Mouse (Mus musculus): ENCODE measurements around the gene Med6.

Med6 gene

GRCm38 (mm10) chr12:81594902-81595671 lies at the start of gene Med6:
Gene Med6 (minus strand): TSS chr12:81595008.
- DNase-seq (ENCODE audit: low spot score in 2 of 2): peak; percentile 87 to 89

- no peak for DNase-seq (ENCODE audit: low spot score in 2 of 2)
Measured at GRCm38 (mm10) chr12:81642361-81643082, 47.7 kb upstream of the Med6 start.

- DNase-seq (ENCODE audit: low spot score in 2 of 2): no peak
Measured at GRCm38 (mm10) chr12:81640656-81641055, 45.8 kb upstream of the Med6 start.

- no peak for DNase-seq (ENCODE audit: low spot score in 2 of 2)
Measured at GRCm38 (mm10) chr12:81633246-81633645, 38.4 kb upstream of the Med6 start.

- DNase-seq (ENCODE audit: low spot score in 2 of 2): peak; percentile 47 to 57
Measured at GRCm38 (mm10) chr12:81631661-81632401, 37.0 kb upstream of the Med6 start.

- DNase-seq (ENCODE audit: low spot score in 2 of 2): peak; percentile 60 to 61
Measured at GRCm38 (mm10) chr12:81630915-81631660, 36.3 kb upstream of the Med6 start, which contains the start of gene Ttc9. Gene Ttc9 (plus strand): TSS chr12:81631249.

- peak; percentile 62 to 70 for DNase-seq (ENCODE audit: low spot score in 2 of 2)
Measured at GRCm38 (mm10) chr12:81630520-81630914, 35.7 kb upstream of the Med6 start.

GRCm38 (mm10) chr12:81628091-81628490 lies 33.3 kb upstream of the Med6 start:
- DNase-seq (ENCODE audit: low spot score in 2 of 2): no peak

- DNase-seq (ENCODE audit: low spot score in 2 of 2): no peak
Measured at GRCm38 (mm10) chr12:81627426-81627825, 32.6 kb upstream of the Med6 start.

- DNase-seq (ENCODE audit: low spot score in 2 of 2): no peak
Measured at GRCm38 (mm10) chr12:81626226-81626861, 31.5 kb upstream of the Med6 start.

- no peak for DNase-seq (ENCODE audit: low spot score in 2 of 2)
Measured at GRCm38 (mm10) chr12:81623377-81623776, 28.6 kb upstream of the Med6 start.

GRCm38 (mm10) chr12:81619302-81619701 lies 24.5 kb upstream of the Med6 start:
- peak; percentile 83 to 90 for DNase-seq (ENCODE audit: low spot score in 2 of 2)

- peak; percentile 53 to 58 for DNase-seq (ENCODE audit: low spot score in 2 of 2)
Measured at GRCm38 (mm10) chr12:81616980-81617379, 22.2 kb upstream of the Med6 start.

GRCm38 (mm10) chr12:81615807-81616206 lies 21.0 kb upstream of the Med6 start:
- peak; percentile 17 to 43 for DNase-seq (ENCODE audit: low spot score in 2 of 2)

- DNase-seq (ENCODE audit: low spot score in 2 of 2): no peak
Measured at GRCm38 (mm10) chr12:81609445-81609844, 14.6 kb upstream of the Med6 start.

- no peak for DNase-seq (ENCODE audit: low spot score in 2 of 2)
Measured at GRCm38 (mm10) chr12:81604995-81605784, 10.4 kb upstream of the Med6 start.

GRCm38 (mm10) chr12:81596547-81597262 lies 1.9 kb upstream of the Med6 start:
- no peak for DNase-seq (ENCODE audit: low spot score in 2 of 2)

GRCm38 (mm10) chr12:81568374-81568773 lies 26.4 kb downstream of the Med6 start, which contains the start of gene Adam21:
Gene Adam21 (minus strand): TSS chr12:81568474.
- DNase-seq (ENCODE audit: low spot score in 2 of 2): no peak

GRCm38 (mm10) chr12:81567931-81568330 lies 26.9 kb downstream of the Med6 start:
- no peak for DNase-seq (ENCODE audit: low spot score in 2 of 2)
